Mouse (Mus musculus) hindbrain, embryonic 11.5 days (tissue): ENCODE results near the gene St3gal4. TPM values are rescaled to one million over a fixed set of nuclear protein-coding genes. Genes with fewer than 3 reads are reported as not detected.

Experiments
- ATAC-seq: fragments of 200-750 bp; cut with Nextera tagmentation; 2 replicates; pipeline ENCODE4 v1.8.0; 2017; ENCODE audit warnings: mild to moderate bottlenecking, moderate TSS enrichment, moderate library complexity; ENCODE audit not compliant: low FRiP score
- DNase-seq: peaks from one replicate; pipeline ENCODE4 v3.0.0-alpha.2; 2015; ENCODE audit warnings: low spot score
- H3K27ac ChIP-seq: fragments of 300-500 bp; sonication (generic); 2 replicates; pipeline ENCODE4 v1.5.1; 2014; ENCODE audit warnings: mild to moderate bottlenecking, low read depth, low read length
- H3K27me3 ChIP-seq: fragments of 300-500 bp; sonication (generic); 2 replicates; pipeline ENCODE4 v1.6.1; 2014; ENCODE audit warnings: mild to moderate bottlenecking, low read length, moderate library complexity, mixed read lengths; ENCODE audit not compliant: control insufficient read depth, insufficient read depth
- H3K36me3 ChIP-seq: fragments of 300-500 bp; sonication (generic); 2 replicates; pipeline ENCODE4 v1.6.1; 2014; ENCODE audit warnings: mild to moderate bottlenecking, low read length, moderate library complexity, mixed read lengths; ENCODE audit not compliant: control insufficient read depth, insufficient read depth
- H3K4me1 ChIP-seq: fragments of 300-500 bp; sonication (generic); replicated peaks from 2 replicates; pipeline ENCODE4 v1.6.1; 2014; ENCODE audit warnings: low read length, mixed read lengths; ENCODE audit not compliant: control insufficient read depth, insufficient read depth
- H3K4me2 ChIP-seq: fragments of 300-500 bp; sonication (generic); replicated peaks from 2 replicates; pipeline ENCODE4 v1.6.1; 2014; ENCODE audit warnings: mild to moderate bottlenecking, low read depth, low read length
- H3K4me3 ChIP-seq: fragments of 300-500 bp; sonication (generic); 2 replicates; pipeline ENCODE4 v1.5.1; 2014; ENCODE audit warnings: low read depth, low read length
- H3K9ac ChIP-seq: fragments of 300-500 bp; sonication (generic); 2 replicates; pipeline ENCODE4 v1.6.1; 2014; ENCODE audit warnings: low read depth, low read length
- H3K9me3 ChIP-seq: fragments of 300-500 bp; sonication (generic); 2 replicates; pipeline ENCODE4 v1.6.1; 2016; ENCODE audit warnings: low read length; ENCODE audit not compliant: control insufficient read depth
- WGBS: fragments of 180-500 bp; shearing (Covaris S2); extraction: QIAGEN DNeasy Blood & Tissue Kit; methylation state at CpG from one replicate; pipeline ENCODE4 v1.1.7; 2014; 5-methylcytosine and 5-hydroxymethylcytosine counted together
- polyA plus RNA-seq: library from polyadenylated mRNA; unstranded; fragments of >200 nt; fragmentation: Nextera tagmentation; extraction: Ambion mirVana; gene quantifications from 2 replicates; pipeline ENCODE4 v1.2.1, GENCODE M21; 2014

The St3gal4 gene
- polyA plus RNA-seq, 1 experiment from 2014 or later = 11.7 TPM

GRCm38 (mm10) chr9:35105438-35105837 lies 13.6 kb downstream of the St3gal4 start:
- Histone ChIP-seq H3K36me3 (no peaks in the 10 kb centered on the region), H3K27ac (no peak overlapping the region), H3K4me2 (no peak overlapping the region), H3K9me3 (no peaks in the 10 kb centered on the region), H3K27me3 (no peaks in the 10 kb centered on the region), H3K4me3 (no peak overlapping the region), H3K4me1 (no peaks in the 10 kb centered on the region), H3K9ac (no peak overlapping the region)
- no peak for DNase-seq
- ATAC-seq = no peak
- WGBS = 86% methylated on average over 2 of the region's 2 CpGs

GRCm38 (mm10) chr9:35104711-35105110 lies 14.4 kb downstream of the St3gal4 start:
- no peak overlapping the region for H3K9ac ChIP-seq
- H3K27ac ChIP-seq = no peak overlapping the region
- H3K27me3 ChIP-seq = no peaks in the 10 kb centered on the region
- no peak overlapping the region for H3K4me3 ChIP-seq
- no peak for ATAC-seq
- H3K4me1 ChIP-seq = no peaks in the 10 kb centered on the region
- DNase-seq = no peak
- 86% methylated on average over 4 of the region's 4 CpGs for WGBS
- no peak overlapping the region for H3K4me2 ChIP-seq
- no peaks in the 10 kb centered on the region for H3K36me3 ChIP-seq
- no peaks in the 10 kb centered on the region for H3K9me3 ChIP-seq

- Histone ChIP-seq H3K4me3 (no peak overlapping the region), H3K9me3 (no peaks in the 10 kb centered on the region), H3K9ac (no peak overlapping the region), H3K4me1 (no peaks in the 10 kb centered on the region), H3K27ac (no peak overlapping the region), H3K36me3 (no peaks in the 10 kb centered on the region), H3K27me3 (no peaks in the 10 kb centered on the region), H3K4me2 (no peak overlapping the region)
- WGBS = 77% methylated on average over 4 of the region's 4 CpGs
- DNase-seq = no peak
- no peak for ATAC-seq
Measured at GRCm38 (mm10) chr9:35098762-35099161, 20.3 kb downstream of the St3gal4 start.

- Histone ChIP-seq H3K9me3 (no peaks in the 10 kb centered on the region), H3K27ac (no peak overlapping the region), H3K4me1 (no peaks in the 10 kb centered on the region), H3K4me3 (no peak overlapping the region), H3K4me2 (no peak overlapping the region), H3K36me3 (no peaks in the 10 kb centered on the region), H3K27me3 (no peaks in the 10 kb centered on the region), H3K9ac (no peak overlapping the region)
- no peak for DNase-seq
- ATAC-seq = no peak
- WGBS = 96% methylated on average over 4 of the region's 4 CpGs
Measured at GRCm38 (mm10) chr9:35097901-35098300, 21.2 kb downstream of the St3gal4 start.

- Histone ChIP-seq H3K9me3 (no peaks in the 10 kb centered on the region), H3K4me2 (no peak overlapping the region), H3K27me3 (no peaks in the 10 kb centered on the region), H3K4me1 (no peaks in the 10 kb centered on the region), H3K27ac (no peak overlapping the region), H3K4me3 (no peak overlapping the region), H3K36me3 (no peaks in the 10 kb centered on the region), H3K9ac (no peak overlapping the region)
- 92% methylated on average over 1 of the region's 1 CpGs for WGBS
- DNase-seq (no peak), ATAC-seq (no peak)
Measured at GRCm38 (mm10) chr9:35095726-35096125, 23.3 kb downstream of the St3gal4 start.

- Histone ChIP-seq H3K4me3 (no peak overlapping the region), H3K27ac (no peak overlapping the region), H3K4me2 (no peak overlapping the region), H3K9ac (no peak overlapping the region), H3K27me3 (no peaks in the 10 kb centered on the region), H3K4me1 (no peaks in the 10 kb centered on the region), H3K9me3 (no peaks in the 10 kb centered on the region), H3K36me3 (no peaks in the 10 kb centered on the region)
- 91% methylated on average over 3 of the region's 3 CpGs for WGBS
- ATAC-seq (no peak), DNase-seq (no peak)
Measured at GRCm38 (mm10) chr9:35093350-35093749, 25.7 kb downstream of the St3gal4 start.

GRCm38 (mm10) chr9:35092904-35093303 lies 26.2 kb downstream of the St3gal4 start:
- Histone ChIP-seq H3K9me3 (no peaks in the 10 kb centered on the region), H3K27ac (no peak overlapping the region), H3K4me1 (no peaks in the 10 kb centered on the region), H3K27me3 (no peaks in the 10 kb centered on the region), H3K4me3 (no peak overlapping the region), H3K4me2 (no peak overlapping the region), H3K36me3 (no peaks in the 10 kb centered on the region), H3K9ac (no peak overlapping the region)
- DNase-seq (no peak), ATAC-seq (no peak)
- 87% methylated on average over 2 of the region's 2 CpGs for WGBS

- ATAC-seq (no peak), DNase-seq (no peak)
- no peaks in the 10 kb centered on the region for H3K9me3 ChIP-seq
- WGBS = 74% methylated on average over 2 of the region's 2 CpGs
- no peaks in the 10 kb centered on the region for H3K27me3 ChIP-seq
- no peaks in the 10 kb centered on the region for H3K36me3 ChIP-seq
- H3K27ac ChIP-seq = no peak overlapping the region
- no peak overlapping the region for H3K4me2 ChIP-seq
- no peak overlapping the region for H3K4me3 ChIP-seq
- H3K9ac ChIP-seq = no peak overlapping the region
- H3K4me1 ChIP-seq = no peaks in the 10 kb centered on the region
Measured at GRCm38 (mm10) chr9:35061446-35061845, 57.6 kb downstream of the St3gal4 start.

GRCm38 (mm10) chr9:35059881-35060280 lies 59.2 kb downstream of the St3gal4 start:
- Histone ChIP-seq H3K4me3 (no peak overlapping the region), H3K4me1 (no peaks in the 10 kb centered on the region), H3K27me3 (no peaks in the 10 kb centered on the region), H3K9ac (no peak overlapping the region), H3K4me2 (no peak overlapping the region), H3K27ac (no peak overlapping the region), H3K36me3 (no peaks in the 10 kb centered on the region), H3K9me3 (no peaks in the 10 kb centered on the region)
- WGBS = 91% methylated on average over 5 of the region's 5 CpGs
- ATAC-seq (no peak), DNase-seq (no peak)
